Mouse (Mus musculus): ENCODE measurements around the gene Ttc3. TPM values are rescaled to one million over a fixed set of nuclear protein-coding genes. Genes with fewer than 3 reads are reported as not detected.
"Not testable (repeated sequence)": the region's sequence is repeated elsewhere in the genome, so short reads cannot be mapped to it uniquely, and the experiment has no call there.

The Ttc3 gene
- total and polyA plus RNA-seq, 2 experiments from 2014 or later: 1,211 to 1,271 TPM

DNA sequence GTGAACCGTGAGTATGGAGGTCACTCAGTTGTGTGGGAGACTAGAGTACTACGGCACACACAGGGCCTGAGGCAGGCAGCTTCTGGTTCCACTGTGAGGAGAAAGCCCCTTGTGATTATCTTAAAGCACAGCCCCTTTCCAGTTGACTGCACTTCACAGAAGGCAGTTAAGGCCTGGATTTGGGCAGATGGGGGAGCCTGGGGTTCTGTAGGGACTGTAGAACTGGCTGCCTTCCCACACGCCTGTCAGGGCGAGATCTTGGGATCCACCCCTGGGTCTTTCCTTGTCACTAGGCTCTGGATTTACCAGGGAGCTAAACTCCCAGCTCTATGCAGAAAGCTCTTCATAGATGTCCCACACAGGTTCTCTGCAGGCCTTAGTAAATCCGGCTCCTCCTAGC is 40.0 kb upstream of the Ttc3 start:
- H3K27ac ChIP-seq (ENCODE audit: low read depth, low read length): no peak overlapping the region
- peak; percentile 7; the same call in 1 of the 2 replicates for TF ChIP-seq CTCF (IDR thresholded peaks at IDR 0.05)
- DNase-seq (ENCODE audit: low spot score): peak; percentile 56
- peaks cover 6% of the 10 kb centered on the region; the same call in 1 of the 2 replicates for H3K4me1 ChIP-seq (ENCODE audit: insufficient read depth, low read length)
- 53% methylated on average over 5 of the region's 5 CpGs for WGBS
- H3K4me3 ChIP-seq (ENCODE audit: low read depth, low read length): no peak overlapping the region
- H3K27me3 ChIP-seq (ENCODE audit: insufficient read depth, low read length): peaks cover 30% of the 10 kb centered on the region
- no peak overlapping the region for H3K4me2 ChIP-seq (ENCODE audit: low read depth, low read length, poor library complexity, severe bottlenecking)
- no peaks in the 10 kb centered on the region for H3K9me3 ChIP-seq (ENCODE audit: low read length)
- H3K9ac ChIP-seq (replicated peaks; ENCODE audit: low read length, poor library complexity, severe bottlenecking): no peak overlapping the region
- ATAC-seq (ENCODE audit: low FRiP score): no peak
- no peaks in the 10 kb centered on the region for H3K36me3 ChIP-seq (ENCODE audit: insufficient read depth, low read length)

DNA sequence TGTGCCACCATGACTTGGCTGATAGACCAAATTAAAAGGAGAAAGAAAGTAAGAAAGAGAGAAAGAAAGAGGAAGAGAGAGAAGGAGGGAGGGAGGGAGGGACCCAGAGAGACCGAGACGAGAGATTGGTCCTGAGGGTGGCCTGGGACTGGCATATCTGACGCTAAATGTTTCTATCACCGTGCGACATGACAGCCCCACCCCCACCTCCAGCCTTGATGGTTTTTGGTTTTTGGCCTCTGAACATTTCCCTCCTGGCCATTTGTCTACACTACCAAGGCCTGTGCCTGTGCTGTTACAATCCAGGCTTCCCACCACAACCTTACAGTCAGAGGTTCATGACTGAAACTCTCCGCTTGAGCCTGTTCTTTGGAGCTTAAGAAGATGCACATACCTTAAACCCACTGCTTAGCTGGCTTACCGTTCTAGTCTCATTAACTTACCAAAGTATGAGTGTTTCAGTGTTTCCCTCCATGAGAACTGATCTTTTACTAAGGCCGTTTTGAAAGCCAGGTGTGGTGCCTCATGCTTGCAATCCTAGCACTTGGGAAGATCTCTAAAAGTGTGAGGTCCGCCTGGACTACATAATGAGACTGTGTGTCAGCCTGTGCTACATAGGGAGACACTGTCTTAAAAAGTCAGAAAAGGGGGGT is 39.1 kb upstream of the Ttc3 start:
- H3K4me2 ChIP-seq (ENCODE audit: low read depth, low read length, poor library complexity, severe bottlenecking): no peak overlapping the region
- H3K4me3 ChIP-seq (ENCODE audit: low read depth, low read length): no peak overlapping the region
- 84% methylated on average over 9 of the region's 9 CpGs for WGBS
- H3K36me3 ChIP-seq (ENCODE audit: insufficient read depth, low read length): no peaks in the 10 kb centered on the region
- ATAC-seq (ENCODE audit: low FRiP score) (no peak), DNase-seq (ENCODE audit: low spot score) (no peak)
- peaks cover 27% of the 10 kb centered on the region for H3K27me3 ChIP-seq (ENCODE audit: insufficient read depth, low read length)
- no peak for TF ChIP-seq CTCF (IDR thresholded peaks at IDR 0.05)
- H3K27ac ChIP-seq (ENCODE audit: low read depth, low read length): no peak overlapping the region
- no peak overlapping the region for H3K9ac ChIP-seq (replicated peaks; ENCODE audit: low read length, poor library complexity, severe bottlenecking)
- H3K9me3 ChIP-seq (ENCODE audit: low read length): no peaks in the 10 kb centered on the region
- peaks cover 6% of the 10 kb centered on the region; the same call in 1 of the 2 replicates for H3K4me1 ChIP-seq (ENCODE audit: insufficient read depth, low read length)

DNA sequence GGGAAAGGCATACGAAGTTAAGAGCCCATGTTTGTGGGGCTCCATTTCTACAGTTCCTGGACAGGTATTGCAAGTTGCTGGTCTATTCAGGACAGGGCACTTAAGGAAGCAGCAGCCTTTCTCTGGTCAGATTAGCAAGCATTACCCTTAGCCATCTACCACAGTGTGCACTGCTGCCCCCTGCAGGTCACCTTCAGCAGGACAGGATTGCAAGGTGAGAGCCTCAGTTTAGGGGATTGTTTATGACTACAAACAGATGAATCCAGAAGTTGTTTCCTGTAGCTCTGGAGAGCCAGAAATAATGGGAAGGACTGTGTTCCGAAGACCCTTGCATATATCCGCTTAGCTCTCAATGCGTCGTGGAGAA is 38.5 kb upstream of the Ttc3 start:
- H3K4me2 ChIP-seq (ENCODE audit: low read depth, low read length, poor library complexity, severe bottlenecking): no peak overlapping the region
- H3K4me3 ChIP-seq (ENCODE audit: low read depth, low read length): no peak overlapping the region
- H3K27ac ChIP-seq (ENCODE audit: low read depth, low read length): no peak overlapping the region
- no peaks in the 10 kb centered on the region for H3K36me3 ChIP-seq (ENCODE audit: insufficient read depth, low read length)
- no peaks in the 10 kb centered on the region for H3K9me3 ChIP-seq (ENCODE audit: low read length)
- H3K9ac ChIP-seq (replicated peaks; ENCODE audit: low read length, poor library complexity, severe bottlenecking): no peak overlapping the region
- peaks cover 23% of the 10 kb centered on the region for H3K27me3 ChIP-seq (ENCODE audit: insufficient read depth, low read length)
- ATAC-seq (ENCODE audit: low FRiP score) (no peak), DNase-seq (ENCODE audit: low spot score) (no peak)
- TF ChIP-seq CTCF (IDR thresholded peaks at IDR 0.05): peak; percentile 70
- WGBS: 59% methylated on average over 5 of the region's 5 CpGs
- H3K4me1 ChIP-seq (ENCODE audit: insufficient read depth, low read length): peaks cover 6% of the 10 kb centered on the region; the same call in 1 of the 2 replicates

DNA sequence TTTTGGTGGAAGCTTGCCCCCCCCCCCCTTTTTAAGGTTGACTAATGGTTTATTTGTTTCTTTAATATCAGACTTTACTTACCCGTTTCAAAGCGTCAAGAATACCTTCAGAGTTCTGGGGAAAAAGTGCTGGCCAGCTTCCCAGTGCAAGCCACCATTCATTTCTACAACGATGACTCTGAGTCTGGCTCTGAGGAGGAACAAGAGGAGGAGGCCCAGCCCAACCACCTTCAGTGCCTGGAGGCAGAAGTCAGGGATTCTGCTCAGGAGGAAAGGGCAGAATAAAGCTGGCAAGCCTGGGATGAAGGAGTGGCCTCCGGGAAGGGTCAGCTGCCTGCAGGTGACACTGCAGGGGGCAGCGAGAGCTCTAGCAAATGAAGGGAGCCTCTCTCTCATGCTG is 34.8 kb upstream of the Ttc3 start:
- WGBS: 35% methylated on average over 5 of the region's 5 CpGs
- no peak overlapping the region for H3K4me2 ChIP-seq (ENCODE audit: low read depth, low read length, poor library complexity, severe bottlenecking)

DNA sequence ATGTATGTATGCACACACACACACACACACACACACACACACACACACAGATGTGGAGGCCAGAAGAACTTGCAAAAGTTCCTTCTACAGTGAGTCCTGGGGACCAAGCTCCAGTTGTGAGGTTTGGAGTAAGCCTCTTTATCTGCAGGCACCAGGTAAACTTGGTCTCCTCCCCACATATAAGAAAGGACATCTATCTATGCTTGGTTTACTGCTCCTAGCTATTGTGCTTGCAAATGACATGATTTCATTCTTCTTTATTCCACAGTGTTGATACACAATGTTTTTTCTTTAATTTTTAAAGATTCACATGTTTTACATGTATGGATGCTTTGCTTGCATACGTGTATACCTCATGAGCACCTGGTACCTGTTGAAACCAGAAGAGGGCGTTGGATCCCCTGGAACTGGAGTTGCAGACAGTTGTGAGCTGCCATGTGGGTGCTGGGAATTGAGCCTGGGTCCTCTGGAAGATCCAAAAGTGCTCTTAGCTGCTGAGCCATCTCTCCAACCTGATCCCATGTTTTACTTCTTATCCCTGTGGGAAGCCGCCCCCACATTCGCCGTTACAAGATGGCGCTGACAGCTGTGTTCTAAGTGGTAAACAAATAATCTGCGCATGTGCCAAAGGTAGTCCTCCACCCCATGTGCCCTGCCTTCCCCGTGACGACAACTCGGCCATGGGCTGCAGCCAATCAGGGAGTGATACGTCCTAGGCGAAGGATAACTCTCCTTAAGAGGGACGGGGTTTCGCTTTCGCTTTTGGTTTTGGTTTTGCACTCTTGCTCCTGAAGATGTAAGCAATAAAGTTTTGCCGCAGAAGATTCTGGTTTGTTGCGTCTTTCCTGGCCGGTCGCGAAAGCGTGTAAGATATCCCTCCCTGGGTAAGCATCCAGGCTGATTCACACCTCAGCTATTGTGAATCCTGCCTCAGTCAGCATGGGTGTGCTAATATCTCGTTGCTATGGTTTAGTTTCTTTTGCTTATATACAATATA is 31.0 kb upstream of the Ttc3 start:
- not testable (repeated sequence) for H3K9ac ChIP-seq (replicated peaks; ENCODE audit: low read length, poor library complexity, severe bottlenecking); H3K27me3 ChIP-seq (ENCODE audit: insufficient read depth, low read length); H3K4me3 ChIP-seq (ENCODE audit: low read depth, low read length); H3K36me3 ChIP-seq (ENCODE audit: insufficient read depth, low read length); H3K4me2 ChIP-seq (ENCODE audit: low read depth, low read length, poor library complexity, severe bottlenecking); H3K4me1 ChIP-seq (ENCODE audit: insufficient read depth, low read length); H3K27ac ChIP-seq (ENCODE audit: low read depth, low read length); ATAC-seq (ENCODE audit: low FRiP score); DNase-seq (ENCODE audit: low spot score); H3K9me3 ChIP-seq (ENCODE audit: low read length)
- WGBS: 92% methylated on average over 19 of the region's 22 CpGs

More for the DNA sequence above, 34.8 kb upstream of the Ttc3 start:
- Histone ChIP-seq H3K4me3 (ENCODE audit: low read depth, low read length) (no peak overlapping the region), H3K4me1 (ENCODE audit: insufficient read depth, low read length) (no peaks in the 10 kb centered on the region), H3K9me3 (ENCODE audit: low read length) (no peaks in the 10 kb centered on the region), H3K36me3 (ENCODE audit: insufficient read depth, low read length) (no peaks in the 10 kb centered on the region), H3K27ac (ENCODE audit: low read depth, low read length) (no peak overlapping the region), H3K27me3 (ENCODE audit: insufficient read depth, low read length) (no peaks in the 10 kb centered on the region), H3K9ac (replicated peaks; ENCODE audit: low read length, poor library complexity, severe bottlenecking) (no peak overlapping the region)
- no peak for TF ChIP-seq CTCF (IDR thresholded peaks at IDR 0.05)
- ATAC-seq (ENCODE audit: low FRiP score) (no peak), DNase-seq (ENCODE audit: low spot score) (no peak)

DNA sequence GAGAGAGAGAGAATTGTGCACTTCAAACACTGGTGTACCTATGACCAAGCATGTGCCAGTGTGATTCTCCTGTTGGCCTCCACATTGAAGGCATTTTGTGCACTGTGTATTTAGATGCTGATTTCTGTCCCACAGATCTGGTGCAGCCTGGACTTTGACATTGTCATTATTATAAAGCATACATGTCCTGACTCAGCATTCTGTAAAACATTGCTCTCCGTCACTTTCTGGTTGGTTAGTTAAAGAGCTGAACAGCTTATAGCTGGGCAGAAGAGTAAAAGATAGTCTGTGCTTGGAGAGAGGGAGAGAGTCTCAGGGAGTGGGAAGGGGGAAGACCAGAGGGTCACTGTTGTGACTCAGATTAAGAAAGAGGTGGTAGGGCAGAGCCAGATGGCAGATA is 24.7 kb upstream of the Ttc3 start:
- Histone ChIP-seq H3K4me1 (ENCODE audit: insufficient read depth, low read length) (no peaks in the 10 kb centered on the region), H3K27ac (ENCODE audit: low read depth, low read length) (no peak overlapping the region), H3K9ac (replicated peaks; ENCODE audit: low read length, poor library complexity, severe bottlenecking) (no peak overlapping the region), H3K4me2 (ENCODE audit: low read depth, low read length, poor library complexity, severe bottlenecking) (no peak overlapping the region), H3K9me3 (ENCODE audit: low read length) (no peaks in the 10 kb centered on the region), H3K4me3 (ENCODE audit: low read depth, low read length) (no peak overlapping the region), H3K36me3 (ENCODE audit: insufficient read depth, low read length) (no peaks in the 10 kb centered on the region), H3K27me3 (ENCODE audit: insufficient read depth, low read length) (no peaks in the 10 kb centered on the region)
- DNase-seq (ENCODE audit: low spot score): no peak
- WGBS: 77% methylated on average over 1 of the region's 1 CpGs
- no peak for ATAC-seq (ENCODE audit: low FRiP score)
- no peak for TF ChIP-seq CTCF (IDR thresholded peaks at IDR 0.05)
